Mouse (Mus musculus): ENCODE measurements around the gene Arrdc2.
A peak's percentile ranks its signal among the peaks of the same experiment; 100 is the strongest.

Gene Arrdc2

GRCm38 (mm10) chr8:70807304-70807703 is 32.2 kb downstream of the Arrdc2 start:
- no peak for DNase-seq (ENCODE audit: low spot score)

- no peak for DNase-seq (ENCODE audit: low spot score)
Measured at GRCm38 (mm10) chr8:70806541-70806940, 33.0 kb downstream of the Arrdc2 start.

- DNase-seq (ENCODE audit: low spot score), result peak; percentile 84
Measured at GRCm38 (mm10) chr8:70804481-70805206, 34.9 kb downstream of the Arrdc2 start, which contains the start of gene Mast3. Mast3 (minus strand) TSS chr8:70805054.

- peak; percentile 46 for DNase-seq (ENCODE audit: low spot score)
Measured at GRCm38 (mm10) chr8:70803761-70804480, 35.6 kb downstream of the Arrdc2 start.

GRCm38 (mm10) chr8:70802786-70803510 is 36.6 kb downstream of the Arrdc2 start:
- no peak for DNase-seq (ENCODE audit: low spot score)

- DNase-seq (ENCODE audit: low spot score), result no peak
Measured at GRCm38 (mm10) chr8:70801830-70802229, 37.7 kb downstream of the Arrdc2 start.

GRCm38 (mm10) chr8:70801156-70801555 is 38.4 kb downstream of the Arrdc2 start:
- DNase-seq (ENCODE audit: low spot score), result no peak

GRCm38 (mm10) chr8:70800648-70801047 is 38.9 kb downstream of the Arrdc2 start:
- no peak for DNase-seq (ENCODE audit: low spot score)

GRCm38 (mm10) chr8:70798281-70798680 is 41.2 kb downstream of the Arrdc2 start:
- no peak for DNase-seq (ENCODE audit: low spot score)

- DNase-seq (ENCODE audit: low spot score), result peak; percentile 78
Measured at GRCm38 (mm10) chr8:70797081-70798070, 42.1 kb downstream of the Arrdc2 start.

GRCm38 (mm10) chr8:70796403-70797080 is 43.0 kb downstream of the Arrdc2 start:
- no peak for DNase-seq (ENCODE audit: low spot score)

- no peak for DNase-seq (ENCODE audit: low spot score)
Measured at GRCm38 (mm10) chr8:70795370-70795769, 44.1 kb downstream of the Arrdc2 start.

GRCm38 (mm10) chr8:70794215-70794614 is 45.3 kb downstream of the Arrdc2 start:
- DNase-seq (ENCODE audit: low spot score), result no peak

GRCm38 (mm10) chr8:70792700-70793099 is 46.8 kb downstream of the Arrdc2 start:
- DNase-seq (ENCODE audit: low spot score), result peak; percentile 64

GRCm38 (mm10) chr8:70791975-70792691 is 47.4 kb downstream of the Arrdc2 start:
- DNase-seq (ENCODE audit: low spot score), result peak; percentile 99

GRCm38 (mm10) chr8:70791294-70791701 is 48.2 kb downstream of the Arrdc2 start:
- DNase-seq (ENCODE audit: low spot score), result no peak

- DNase-seq (ENCODE audit: low spot score), result no peak
Measured at GRCm38 (mm10) chr8:70790846-70791245, 48.7 kb downstream of the Arrdc2 start.

GRCm38 (mm10) chr8:70789046-70789445 is 50.5 kb downstream of the Arrdc2 start:
- no peak for DNase-seq (ENCODE audit: low spot score)

GRCm38 (mm10) chr8:70787941-70788667 is 51.4 kb downstream of the Arrdc2 start:
- no peak for DNase-seq (ENCODE audit: low spot score)
